ENCODE assay signal across 9 mouse cellular contexts in the genomic region with DNA sequence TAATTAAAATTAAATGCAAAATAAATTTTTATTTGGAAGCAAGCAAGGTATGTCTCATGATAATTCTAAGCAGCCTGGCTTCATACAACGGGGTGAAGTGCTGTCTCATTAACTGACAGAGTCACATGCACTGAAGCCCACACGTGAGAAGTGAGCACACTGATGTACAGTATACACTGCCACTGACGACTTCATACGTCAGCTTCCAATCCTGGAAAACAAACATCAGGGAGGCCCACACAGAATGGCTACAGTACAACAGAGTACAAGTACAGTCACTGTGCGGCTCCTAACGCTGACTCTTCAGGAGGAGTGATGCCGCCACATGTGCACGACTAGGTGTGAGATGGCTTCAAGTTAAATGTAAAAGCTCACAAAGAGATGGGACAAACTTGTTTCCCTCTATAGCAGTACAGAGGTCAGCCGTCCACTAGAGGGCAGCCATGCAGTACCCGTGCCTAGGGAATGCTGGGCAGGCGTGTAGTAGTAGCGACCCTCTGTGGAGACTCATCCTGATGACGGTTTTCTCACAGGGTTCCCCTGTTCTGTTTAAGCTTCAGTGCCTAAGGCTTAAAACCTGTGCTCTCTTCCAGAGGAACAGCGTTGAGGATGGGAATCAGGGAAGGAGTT. TPM values are rescaled to one million over a fixed set of nuclear protein-coding genes. Genes with fewer than 3 reads are reported as not detected.
DNase-seq lines count a peak whose midpoint lies in the region; ATAC-seq and TF ChIP-seq lines count a peak whose summit lies in the region.
"Had no signal": no experiment of that assay in that cellular context is flagged by ENCODE, and none has a peak within 500 bp of the region (broad histone marks: within the 10 kb centered on the region; RNA-seq: fewer than 3 reads in every experiment).

No protein-coding gene starts in this region.

- peak; percentile 91 for TF ChIP-seq CTCF in brain, embryonic 14.5 days (IDR thresholded peaks at IDR 0.05; ENCODE audit: borderline replicate concordance, extremely low read depth, insufficient read depth, insufficient read length)
- TF ChIP-seq CTCF in kidney, postnatal 0 days (IDR thresholded peaks at IDR 0.05; ENCODE audit: low read depth), result peak; percentile 98

- H3K27ac ChIP-seq in forebrain, embryonic 10.5 days, result no peak overlapping the region
- H3K27ac ChIP-seq in heart, embryonic 14.5 days (replicated peaks in 1 of 2; ENCODE audit: control insufficient read depth in 1 of 2, insufficient read depth in 1 of 2, low read depth in 2 of 2, low read length in 2 of 2), result no peak overlapping the region
- H3K27ac ChIP-seq in kidney, postnatal 0 days, result no peak overlapping the region
- no peak overlapping the region for H3K27ac ChIP-seq in liver, embryonic 13.5 days
- H3K27ac ChIP-seq in neural tube, embryonic 11.5 days (ENCODE audit: low read depth, low read length), result no peak overlapping the region
- 0 out of 2 replicates have a peak overlapping the region, but pooled peaks have one; percentile 19 for H3K27ac ChIP-seq in stomach, embryonic 16.5 days (ENCODE audit: low read length)
- H3K27ac ChIP-seq: embryonic facial prominence, embryonic 13.5 days had no signal

- DNase-seq in CD4-positive, CD25-positive, alpha-beta regulatory T cell, adult 2 months (ENCODE audit: low read depth, low spot score), result peak; percentile 83
- peak; percentile 85 for DNase-seq in brain, embryonic 14.5 days (ENCODE audit: low read depth)
- peak; percentile 81 for DNase-seq in forebrain, embryonic 10.5 days (ENCODE audit: extremely low spot score, low spot score)
- peak; percentile 96 for DNase-seq in kidney, postnatal 0 days (ENCODE audit: low spot score)
- peak; percentile 70 for DNase-seq in liver, embryonic 13.5 days
- peak; percentile 85 for DNase-seq in neural tube, embryonic 11.5 days (ENCODE audit: low spot score)

- peak; percentile 81 for ATAC-seq in heart, embryonic 14.5 days (ENCODE audit: insufficient number of reproducible peaks, insufficient read depth, low FRiP score, low read depth)
- peak; percentile 91 for ATAC-seq in kidney, postnatal 0 days (replicated peaks; ENCODE audit: low FRiP score, low read depth)
- ATAC-seq in liver, embryonic 13.5 days (ENCODE audit: low read depth), result peak; percentile 81
- peak; percentile 81 for ATAC-seq in neural tube, embryonic 11.5 days (ENCODE audit: insufficient read depth, low FRiP score, low TSS enrichment)
- ATAC-seq in stomach, embryonic 16.5 days (ENCODE audit: insufficient read depth, low FRiP score), result peak; percentile 92

- peaks cover 45% of the 10 kb centered on the region for H3K36me3 ChIP-seq in forebrain, embryonic 10.5 days (replicated peaks)
- peaks cover 54% of the 10 kb centered on the region for H3K36me3 ChIP-seq in heart, embryonic 14.5 days (ENCODE audit: control insufficient read depth, insufficient read depth, low read length)
- H3K36me3 ChIP-seq in kidney, postnatal 0 days (ENCODE audit: insufficient read depth, low read length), result peaks cover 11% of the 10 kb centered on the region; the same call in 1 of the 2 replicates
- H3K36me3 ChIP-seq in liver, embryonic 13.5 days, result peaks cover 46% of the 10 kb centered on the region
- peaks cover 6% of the 10 kb centered on the region; the same call in 1 of the 2 replicates for H3K36me3 ChIP-seq in neural tube, embryonic 11.5 days (ENCODE audit: control insufficient read depth, insufficient read depth, low read length)
- H3K36me3 ChIP-seq in stomach, embryonic 16.5 days (ENCODE audit: control insufficient read depth, insufficient read depth, low read length), result peaks cover 9% of the 10 kb centered on the region

- no peaks in the 10 kb centered on the region for H3K27me3 ChIP-seq in forebrain, embryonic 10.5 days (ENCODE audit: poor library complexity, severe bottlenecking)
- no peaks in the 10 kb centered on the region for H3K27me3 ChIP-seq in heart, embryonic 14.5 days (ENCODE audit: control insufficient read depth, insufficient read depth, low read length)
- no peaks in the 10 kb centered on the region for H3K27me3 ChIP-seq in kidney, postnatal 0 days (ENCODE audit: insufficient read depth, low read length)
- H3K27me3 ChIP-seq in liver, embryonic 13.5 days, result no peaks in the 10 kb centered on the region
- no peaks in the 10 kb centered on the region for H3K27me3 ChIP-seq in neural tube, embryonic 11.5 days (ENCODE audit: control insufficient read depth, insufficient read depth, low read length)
- H3K27me3 ChIP-seq in stomach, embryonic 16.5 days (ENCODE audit: control insufficient read depth, insufficient read depth, low read length), result no peaks in the 10 kb centered on the region
- H3K27me3 ChIP-seq: embryonic facial prominence, embryonic 13.5 days had no signal

- no peak overlapping the region for H3K4me3 ChIP-seq in forebrain, embryonic 10.5 days
- H3K4me3 ChIP-seq in heart, embryonic 14.5 days (ENCODE audit: control insufficient read depth in 1 of 2, insufficient read depth in 1 of 2, low read depth in 1 of 2, low read length in 2 of 2), result no peak overlapping the region
- no peak overlapping the region for H3K4me3 ChIP-seq in kidney, postnatal 0 days (replicated peaks; ENCODE audit: low read depth, low read length)
- no peak overlapping the region for H3K4me3 ChIP-seq in liver, embryonic 13.5 days (replicated peaks)
- no peak overlapping the region for H3K4me3 ChIP-seq in neural tube, embryonic 11.5 days (ENCODE audit: low read depth, low read length)
- H3K4me3 ChIP-seq in stomach, embryonic 16.5 days (replicated peaks; ENCODE audit: low read length), result no peak overlapping the region
- H3K4me3 ChIP-seq: embryonic facial prominence, embryonic 13.5 days had no signal

- peaks cover 13% of the 10 kb centered on the region for H3K4me1 ChIP-seq in forebrain, embryonic 10.5 days
- H3K4me1 ChIP-seq in heart, embryonic 14.5 days (ENCODE audit: control insufficient read depth in 2 of 2, insufficient read depth in 2 of 2, low read length in 2 of 2), result 0 out of 4 replicates have a peak, but pooled peaks cover 0 to 2% of the 10 kb centered on the region in 2 experiments
- H3K4me1 ChIP-seq in kidney, postnatal 0 days (replicated peaks; ENCODE audit: insufficient read depth, low read length), result peaks cover 4% of the 10 kb centered on the region; the same call in 1 of the 2 replicates
- H3K4me1 ChIP-seq in liver, embryonic 13.5 days (replicated peaks), result peaks cover 26% of the 10 kb centered on the region
- H3K4me1 ChIP-seq in neural tube, embryonic 11.5 days (ENCODE audit: control insufficient read depth, insufficient read depth, low read length), result no peaks in the 10 kb centered on the region
- H3K4me1 ChIP-seq in stomach, embryonic 16.5 days (ENCODE audit: control insufficient read depth, insufficient read depth, low read length), result peaks cover 3% of the 10 kb centered on the region; the same call in 1 of the 2 replicates
- H3K4me1 ChIP-seq: embryonic facial prominence, embryonic 13.5 days had no signal

- H3K4me2 ChIP-seq in heart, embryonic 14.5 days (ENCODE audit: low read length), result no peak overlapping the region
- no peak overlapping the region for H3K4me2 ChIP-seq in kidney, postnatal 0 days (ENCODE audit: low read length)
- H3K4me2 ChIP-seq in liver, embryonic 13.5 days, result no peak overlapping the region
- H3K4me2 ChIP-seq in neural tube, embryonic 11.5 days (ENCODE audit: low read depth), result no peak overlapping the region
- H3K4me2 ChIP-seq in stomach, embryonic 16.5 days (ENCODE audit: low read depth, low read length), result no peak overlapping the region
- H3K4me2 ChIP-seq: embryonic facial prominence, embryonic 13.5 days had no signal

- H3K9ac ChIP-seq in heart, embryonic 14.5 days (ENCODE audit: low read length), result no peak overlapping the region
- no peak overlapping the region for H3K9ac ChIP-seq in kidney, postnatal 0 days (ENCODE audit: low read depth, low read length)
- H3K9ac ChIP-seq in liver, embryonic 13.5 days, result no peak overlapping the region
- no peak overlapping the region for H3K9ac ChIP-seq in neural tube, embryonic 11.5 days (ENCODE audit: low read length)
- no peak overlapping the region for H3K9ac ChIP-seq in stomach, embryonic 16.5 days (ENCODE audit: low read length)
- H3K9ac ChIP-seq: embryonic facial prominence, embryonic 13.5 days had no signal

- H3K9me3 ChIP-seq in forebrain, embryonic 10.5 days, result no peaks in the 10 kb centered on the region
- H3K9me3 ChIP-seq in heart, embryonic 14.5 days (ENCODE audit: control insufficient read depth, low read length), result no peaks in the 10 kb centered on the region
- no peaks in the 10 kb centered on the region for H3K9me3 ChIP-seq in kidney, postnatal 0 days (replicated peaks; ENCODE audit: low read length)
- no peaks in the 10 kb centered on the region for H3K9me3 ChIP-seq in liver, embryonic 13.5 days (replicated peaks)
- no peaks in the 10 kb centered on the region for H3K9me3 ChIP-seq in neural tube, embryonic 11.5 days (ENCODE audit: control insufficient read depth, low read length)
- no peaks in the 10 kb centered on the region for H3K9me3 ChIP-seq in stomach, embryonic 16.5 days (replicated peaks; ENCODE audit: control insufficient read depth, low read length)
- H3K9me3 ChIP-seq: embryonic facial prominence, embryonic 13.5 days had no signal

- WGBS in forebrain, embryonic 10.5 days, result 35% methylated on average over 14 of the region's 14 CpGs
- WGBS in heart, embryonic 14.5 days, result 28% methylated on average over 14 of the region's 14 CpGs
- WGBS in kidney, postnatal 0 days, result 25% methylated on average over 14 of the region's 14 CpGs
- WGBS in liver, embryonic 13.5 days (ENCODE audit: insufficient replicate concordance), result 28% methylated on average over 14 of the region's 14 CpGs
- 30% methylated on average over 14 of the region's 14 CpGs for WGBS in neural tube, embryonic 11.5 days
- 28% methylated on average over 14 of the region's 14 CpGs for WGBS in stomach, embryonic 16.5 days

- TF ChIP-seq POLR2A in brain, embryonic 14.5 days (IDR thresholded peaks at IDR 0.05; ENCODE audit: borderline replicate concordance, extremely low read depth, insufficient read depth, insufficient read length, poor library complexity, severe bottlenecking), result no peak

RNA-seq across cellular contexts. Expression of a gene that starts 6.0 kb away (rescaled TPM):
- 36.4 and 45.3 TPM in 2 replicates for polyA plus RNA-seq in brain, embryonic 14.5 days (2012; rRNA removed)
- 34.3 and 38.1 TPM in 2 replicates for polyA plus RNA-seq in forebrain, embryonic 10.5 days (2016; fragmentation: Nextera tagmentation; extraction: Ambion mirVana)
- polyA plus RNA-seq in heart, embryonic 14.5 days (2014; fragmentation: Nextera tagmentation; extraction: Ambion mirVana), result 12.3 and 15.2 TPM in 2 replicates
- polyA plus RNA-seq in kidney, postnatal 0 days (2015; fragmentation: Nextera tagmentation; extraction: Ambion mirVana), result 10.6 and 12.6 TPM in 2 replicates
- polyA plus RNA-seq in liver, embryonic 13.5 days (2015; fragmentation: Nextera tagmentation; extraction: Ambion mirVana), result 33.9 and 36.7 TPM in 2 replicates
- 33.7 and 36.3 TPM in 2 replicates for polyA plus RNA-seq in neural tube, embryonic 11.5 days (2014; fragmentation: Nextera tagmentation; extraction: Ambion mirVana)
- polyA plus RNA-seq in stomach, embryonic 16.5 days (2015; fragmentation: Nextera tagmentation; extraction: Ambion mirVana), result 11.7 and 16.9 TPM in 2 replicates

RNA-seq across cellular contexts. Expression of a gene that starts 34.2 kb away (rescaled TPM):
- 72.1 and 92.2 TPM in 2 replicates for polyA plus RNA-seq in brain, embryonic 14.5 days (2012; rRNA removed)
- polyA plus RNA-seq in forebrain, embryonic 10.5 days (2016; fragmentation: Nextera tagmentation; extraction: Ambion mirVana), result 61.5 and 67.1 TPM in 2 replicates
- polyA plus RNA-seq in heart, embryonic 14.5 days (2014; fragmentation: Nextera tagmentation; extraction: Ambion mirVana), result 54.9 and 60.3 TPM in 2 replicates
- polyA plus RNA-seq in kidney, postnatal 0 days (2015; fragmentation: Nextera tagmentation; extraction: Ambion mirVana), result 74.6 and 74.8 TPM in 2 replicates
- polyA plus RNA-seq in liver, embryonic 13.5 days (2015; fragmentation: Nextera tagmentation; extraction: Ambion mirVana), result 39.6 and 40.0 TPM in 2 replicates
- 67.9 and 73.2 TPM in 2 replicates for polyA plus RNA-seq in neural tube, embryonic 11.5 days (2014; fragmentation: Nextera tagmentation; extraction: Ambion mirVana)
- polyA plus RNA-seq in stomach, embryonic 16.5 days (2015; fragmentation: Nextera tagmentation; extraction: Ambion mirVana), result 62.2 and 69.9 TPM in 2 replicates

RNA-seq across cellular contexts. Expression of a gene that starts 34.5 kb away (rescaled TPM):
- polyA plus RNA-seq in brain, embryonic 14.5 days (2012; rRNA removed), result 62.2 and 82.6 TPM in 2 replicates
- 38.7 and 40.7 TPM in 2 replicates for polyA plus RNA-seq in forebrain, embryonic 10.5 days (2016; fragmentation: Nextera tagmentation; extraction: Ambion mirVana)
- polyA plus RNA-seq in heart, embryonic 14.5 days (2014; fragmentation: Nextera tagmentation; extraction: Ambion mirVana), result 20.7 and 21.2 TPM in 2 replicates
- 14.4 and 15.7 TPM in 2 replicates for polyA plus RNA-seq in kidney, postnatal 0 days (2015; fragmentation: Nextera tagmentation; extraction: Ambion mirVana)
- 48.3 and 58.2 TPM in 2 replicates for polyA plus RNA-seq in liver, embryonic 13.5 days (2015; fragmentation: Nextera tagmentation; extraction: Ambion mirVana)
- 55.8 and 61.2 TPM in 2 replicates for polyA plus RNA-seq in neural tube, embryonic 11.5 days (2014; fragmentation: Nextera tagmentation; extraction: Ambion mirVana)
- 16.8 and 18.1 TPM in 2 replicates for polyA plus RNA-seq in stomach, embryonic 16.5 days (2015; fragmentation: Nextera tagmentation; extraction: Ambion mirVana)

RNA-seq across cellular contexts. Expression of a gene that starts 47.3 kb away (rescaled TPM):
- 331 and 353 TPM in 2 replicates for polyA plus RNA-seq in brain, embryonic 14.5 days (2012; rRNA removed)
- polyA plus RNA-seq in forebrain, embryonic 10.5 days (2016; fragmentation: Nextera tagmentation; extraction: Ambion mirVana), result 110 and 111 TPM in 2 replicates
- 102 and 108 TPM in 2 replicates for polyA plus RNA-seq in heart, embryonic 14.5 days (2014; fragmentation: Nextera tagmentation; extraction: Ambion mirVana)
- polyA plus RNA-seq in kidney, postnatal 0 days (2015; fragmentation: Nextera tagmentation; extraction: Ambion mirVana), result 108 and 112 TPM in 2 replicates
- polyA plus RNA-seq in liver, embryonic 13.5 days (2015; fragmentation: Nextera tagmentation; extraction: Ambion mirVana), result 47.8 and 49.8 TPM in 2 replicates
- 130 and 133 TPM in 2 replicates for polyA plus RNA-seq in neural tube, embryonic 11.5 days (2014; fragmentation: Nextera tagmentation; extraction: Ambion mirVana)
- polyA plus RNA-seq in stomach, embryonic 16.5 days (2015; fragmentation: Nextera tagmentation; extraction: Ambion mirVana), result 89.8 and 98.8 TPM in 2 replicates

RNA-seq across cellular contexts. Expression of a gene that starts 47.8 kb away (rescaled TPM):
- polyA plus RNA-seq in brain, embryonic 14.5 days (2012; rRNA removed), result 42.7 and 46.1 TPM in 2 replicates
- 204 and 211 TPM in 2 replicates for polyA plus RNA-seq in forebrain, embryonic 10.5 days (2016; fragmentation: Nextera tagmentation; extraction: Ambion mirVana)
- 56.2 and 62.8 TPM in 2 replicates for polyA plus RNA-seq in heart, embryonic 14.5 days (2014; fragmentation: Nextera tagmentation; extraction: Ambion mirVana)
- polyA plus RNA-seq in kidney, postnatal 0 days (2015; fragmentation: Nextera tagmentation; extraction: Ambion mirVana), result 68.5 and 71.0 TPM in 2 replicates
- 116 and 126 TPM in 2 replicates for polyA plus RNA-seq in liver, embryonic 13.5 days (2015; fragmentation: Nextera tagmentation; extraction: Ambion mirVana)
- polyA plus RNA-seq in neural tube, embryonic 11.5 days (2014; fragmentation: Nextera tagmentation; extraction: Ambion mirVana), result 106 and 116 TPM in 2 replicates
- 104 TPM in 2 replicates for polyA plus RNA-seq in stomach, embryonic 16.5 days (2015; fragmentation: Nextera tagmentation; extraction: Ambion mirVana)
